Mouse (Mus musculus): ENCODE results near the gene 4933428G20Rik. TPM values are rescaled to one million over a fixed set of nuclear protein-coding genes. Genes with fewer than 3 reads are reported as not detected.

Gene 4933428G20Rik
- polyA plus RNA-seq, 1 experiment from 2014 or later, result 1.2 TPM

GRCm38 (mm10) chr11:97531381-97532260 lies 31.5 kb upstream of the 4933428G20Rik start:
- peaks cover 48% of the 10 kb centered on the region for H3K27me3 ChIP-seq
- H3K9me3 ChIP-seq, result no peaks in the 10 kb centered on the region
- peaks cover 38% of the 10 kb centered on the region for H3K4me1 ChIP-seq (replicated peaks)
- H3K4me2 ChIP-seq (replicated peaks), result peak overlapping the region; percentile 60
- no peak overlapping the region for H3K27ac ChIP-seq
- H3K36me3 ChIP-seq, result peaks cover 62% of the 10 kb centered on the region
- peak overlapping the region; percentile 29; the same call in 1 of the 2 replicates for H3K9ac ChIP-seq (replicated peaks)
- 7% methylated on average over 46 of the region's 46 CpGs for WGBS
- H3K4me3 ChIP-seq (replicated peaks), result peak overlapping the region; percentile 31
- peak; percentile 74 for ATAC-seq

- no peak overlapping the region for H3K4me3 ChIP-seq (replicated peaks)
- peaks cover 36% of the 10 kb centered on the region for H3K4me1 ChIP-seq (replicated peaks)
- H3K27ac ChIP-seq, result no peak overlapping the region
- ATAC-seq, result no peak
- H3K9me3 ChIP-seq, result no peaks in the 10 kb centered on the region
- H3K9ac ChIP-seq (replicated peaks), result no peak overlapping the region; the same call in 1 of the 2 replicates
- peaks cover 63% of the 10 kb centered on the region for H3K36me3 ChIP-seq
- H3K4me2 ChIP-seq (replicated peaks), result no peak overlapping the region
- peaks cover 41% of the 10 kb centered on the region for H3K27me3 ChIP-seq
- 59% methylated on average over 5 of the region's 5 CpGs for WGBS
Observed at GRCm38 (mm10) chr11:97530961-97531360, 30.8 kb upstream of the 4933428G20Rik start.

- H3K9me3 ChIP-seq, result no peaks in the 10 kb centered on the region
- no peak overlapping the region for H3K4me3 ChIP-seq (replicated peaks)
- peaks cover 67% of the 10 kb centered on the region for H3K36me3 ChIP-seq
- no peak overlapping the region for H3K4me2 ChIP-seq (replicated peaks)
- ATAC-seq, result no peak
- 93% methylated on average over 6 of the region's 6 CpGs for WGBS
- no peak overlapping the region for H3K27ac ChIP-seq
- H3K4me1 ChIP-seq (replicated peaks), result peaks cover 36% of the 10 kb centered on the region
- H3K9ac ChIP-seq (replicated peaks), result no peak overlapping the region
- H3K27me3 ChIP-seq, result peaks cover 32% of the 10 kb centered on the region
Observed at GRCm38 (mm10) chr11:97530069-97530468, 29.9 kb upstream of the 4933428G20Rik start.

GRCm38 (mm10) chr11:97528282-97528808 lies 28.2 kb upstream of the 4933428G20Rik start:
- Histone ChIP-seq H3K27ac (no peak overlapping the region), H3K4me1 (replicated peaks) (peaks cover 42% of the 10 kb centered on the region), H3K9me3 (no peaks in the 10 kb centered on the region), H3K27me3 (peaks cover 15% of the 10 kb centered on the region), H3K4me2 (replicated peaks) (no peak overlapping the region), H3K36me3 (peaks cover 66% of the 10 kb centered on the region), H3K9ac (replicated peaks) (no peak overlapping the region), H3K4me3 (replicated peaks) (no peak overlapping the region)
- 83% methylated on average over 18 of the region's 18 CpGs for WGBS
- ATAC-seq, result no peak

GRCm38 (mm10) chr11:97525313-97525712 lies 25.2 kb upstream of the 4933428G20Rik start:
- H3K9ac ChIP-seq (replicated peaks), result 0 out of 2 replicates have a peak overlapping the region, but pooled peaks have one; percentile 23
- WGBS, result 93% methylated on average over 6 of the region's 6 CpGs
- ATAC-seq, result no peak

GRCm38 (mm10) chr11:97524306-97524705 lies 24.2 kb upstream of the 4933428G20Rik start:
- Histone ChIP-seq H3K9ac (replicated peaks) (peak overlapping the region; percentile 30; the same call in 1 of the 2 replicates), H3K36me3 (peaks cover 85% of the 10 kb centered on the region), H3K27ac (peak overlapping the region; percentile 75), H3K4me3 (replicated peaks) (no peak overlapping the region), H3K27me3 (no peaks in the 10 kb centered on the region), H3K9me3 (no peaks in the 10 kb centered on the region), H3K4me1 (replicated peaks) (peaks cover 25% of the 10 kb centered on the region), H3K4me2 (replicated peaks) (no peak overlapping the region)
- 62% methylated on average over 9 of the region's 9 CpGs for WGBS
- ATAC-seq, result no peak

More at GRCm38 (mm10) chr11:97525313-97525712, 25.2 kb upstream of the 4933428G20Rik start:
- no peaks in the 10 kb centered on the region for H3K9me3 ChIP-seq
- H3K27ac ChIP-seq, result peak overlapping the region; percentile 75
- H3K4me1 ChIP-seq (replicated peaks), result peaks cover 25% of the 10 kb centered on the region
- no peak overlapping the region for H3K4me3 ChIP-seq (replicated peaks)
- no peaks in the 10 kb centered on the region for H3K27me3 ChIP-seq
- peaks cover 85% of the 10 kb centered on the region for H3K36me3 ChIP-seq
- no peak overlapping the region for H3K4me2 ChIP-seq (replicated peaks)

GRCm38 (mm10) chr11:97523827-97524261 lies 23.7 kb upstream of the 4933428G20Rik start:
- Histone ChIP-seq H3K27ac (peak overlapping the region; percentile 75), H3K4me3 (replicated peaks) (no peak overlapping the region), H3K9ac (replicated peaks) (peak overlapping the region; percentile 30; the same call in 1 of the 2 replicates), H3K9me3 (no peaks in the 10 kb centered on the region), H3K4me2 (replicated peaks) (no peak overlapping the region; the same call in 1 of the 2 replicates), H3K27me3 (no peaks in the 10 kb centered on the region), H3K4me1 (replicated peaks) (peaks cover 25% of the 10 kb centered on the region), H3K36me3 (peaks cover 85% of the 10 kb centered on the region)
- peak; percentile 63 for ATAC-seq
- 3% methylated on average over 1 of the region's 1 CpGs for WGBS

- ATAC-seq, result no peak
- Histone ChIP-seq H3K4me3 (replicated peaks) (no peak overlapping the region), H3K4me1 (replicated peaks) (peaks cover 25% of the 10 kb centered on the region), H3K9ac (replicated peaks) (no peak overlapping the region), H3K36me3 (peaks cover 87% of the 10 kb centered on the region), H3K27ac (peak overlapping the region; percentile 75), H3K4me2 (replicated peaks) (no peak overlapping the region), H3K27me3 (no peaks in the 10 kb centered on the region), H3K9me3 (no peaks in the 10 kb centered on the region)
- 88% methylated on average over 14 of the region's 14 CpGs for WGBS
Observed at GRCm38 (mm10) chr11:97523107-97523506, 23.0 kb upstream of the 4933428G20Rik start.

GRCm38 (mm10) chr11:97521741-97522474 lies 21.8 kb upstream of the 4933428G20Rik start:
- Histone ChIP-seq H3K27me3 (no peaks in the 10 kb centered on the region), H3K9ac (replicated peaks) (no peak overlapping the region), H3K36me3 (peaks cover 98% of the 10 kb centered on the region), H3K4me3 (replicated peaks) (no peak overlapping the region), H3K4me1 (replicated peaks) (peaks cover 25% of the 10 kb centered on the region), H3K4me2 (replicated peaks) (no peak overlapping the region), H3K27ac (no peak overlapping the region), H3K9me3 (no peaks in the 10 kb centered on the region)
- no peak for ATAC-seq
- WGBS, result 88% methylated on average over 29 of the region's 29 CpGs

- Histone ChIP-seq H3K27me3 (no peaks in the 10 kb centered on the region), H3K4me1 (replicated peaks) (peaks cover 25% of the 10 kb centered on the region), H3K9ac (replicated peaks) (no peak overlapping the region), H3K9me3 (no peaks in the 10 kb centered on the region), H3K36me3 (peaks cover 98% of the 10 kb centered on the region), H3K4me2 (replicated peaks) (no peak overlapping the region), H3K27ac (no peak overlapping the region), H3K4me3 (replicated peaks) (no peak overlapping the region)
- no peak for ATAC-seq
- 95% methylated on average over 7 of the region's 7 CpGs for WGBS
Observed at GRCm38 (mm10) chr11:97520541-97520940, 20.4 kb upstream of the 4933428G20Rik start.

GRCm38 (mm10) chr11:97513066-97513465 lies 12.9 kb upstream of the 4933428G20Rik start:
- WGBS, result 79% methylated on average over 3 of the region's 3 CpGs
- Histone ChIP-seq H3K4me2 (replicated peaks) (no peak overlapping the region), H3K36me3 (peaks cover 39% of the 10 kb centered on the region), H3K9ac (replicated peaks) (no peak overlapping the region), H3K4me3 (replicated peaks) (no peak overlapping the region), H3K9me3 (no peaks in the 10 kb centered on the region), H3K27ac (no peak overlapping the region), H3K27me3 (no peaks in the 10 kb centered on the region), H3K4me1 (replicated peaks) (peaks cover 24% of the 10 kb centered on the region)
- no peak for ATAC-seq

All from midbrain, embryonic 13.5 days (tissue).